Mouse (Mus musculus) telencephalon, adult 2 months (tissue): Measurements from ENCODE around the gene Tnfsf13b.
A peak's percentile ranks its signal among the peaks of the same experiment; 100 is the strongest.

ENCODE experiments used
- DNase-seq: peaks from one replicate; pipeline ENCODE4 v3.0.0-alpha.2; 2011; ENCODE audit warnings: low read depth, low spot score

Gene Tnfsf13b

DNA sequence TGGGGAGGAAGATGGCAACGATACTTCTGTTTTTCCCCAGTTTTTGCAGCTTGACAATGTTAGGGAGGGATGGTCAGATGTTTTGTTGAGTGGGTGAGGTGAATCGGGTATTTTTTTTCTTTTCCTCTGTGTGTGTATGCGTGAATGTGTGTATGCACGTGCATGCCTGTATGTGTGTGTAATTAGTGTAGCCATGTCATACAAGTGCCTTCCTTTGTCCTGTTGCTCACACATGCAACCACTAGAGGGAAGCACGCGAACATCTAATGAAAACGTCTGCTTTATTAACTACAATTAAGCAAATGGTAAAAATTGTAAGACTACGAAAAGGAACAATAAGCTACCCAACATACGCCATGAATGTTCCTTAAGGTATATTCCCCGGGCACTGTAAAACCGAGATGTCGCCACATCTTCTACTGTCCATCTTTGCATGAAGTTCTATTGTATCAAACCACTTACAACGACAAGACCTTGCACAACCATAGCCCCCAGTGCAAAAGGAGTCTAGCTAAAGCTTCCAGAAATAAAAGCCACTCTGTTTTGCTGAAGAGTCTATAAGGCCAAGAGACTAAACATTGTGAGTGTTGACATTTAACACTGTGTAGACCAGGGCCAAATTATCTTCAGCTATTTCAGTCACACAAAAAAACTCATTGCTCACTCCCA is 37.7 kb downstream of the Tnfsf13b start:
- DNase-seq = peak; percentile 36

DNA sequence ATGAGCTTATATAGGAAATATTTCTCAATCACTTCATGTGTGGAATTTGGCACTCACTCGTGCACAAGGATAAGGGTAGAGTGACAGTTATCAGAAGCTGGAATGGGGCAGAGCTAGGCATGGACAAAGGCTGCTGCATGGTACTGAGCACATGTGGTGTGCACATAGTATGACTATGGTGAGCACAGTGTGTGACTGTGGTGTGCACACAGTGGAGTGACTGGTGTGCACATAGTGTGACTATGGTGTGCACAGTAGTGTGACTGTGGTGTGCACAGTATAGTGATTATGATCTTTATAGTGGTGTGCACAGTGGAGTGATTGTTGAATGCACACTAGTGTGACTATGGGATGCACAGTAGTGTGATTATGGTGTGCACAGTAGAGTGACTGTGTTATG is 39.5 kb downstream of the Tnfsf13b start:
- no peak for DNase-seq

DNA sequence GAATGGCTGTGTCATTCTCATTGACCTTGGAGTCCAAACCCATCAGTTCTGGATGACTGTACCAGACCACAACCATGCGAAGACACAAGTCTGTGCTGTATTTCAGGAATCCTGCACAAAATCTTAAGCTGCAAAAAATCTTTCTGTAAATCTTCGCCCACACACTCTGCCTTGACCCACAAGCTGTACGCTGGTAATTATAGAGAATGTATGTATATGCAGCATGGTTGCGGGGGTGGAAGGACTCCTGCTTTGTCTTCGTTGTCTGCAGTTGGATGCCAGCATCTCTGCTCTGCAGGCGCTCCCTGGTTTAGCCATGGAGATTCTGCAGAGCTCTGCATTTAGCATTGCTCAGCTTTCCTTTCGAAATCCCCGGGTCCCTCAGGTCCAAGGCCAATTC is 42.9 kb downstream of the Tnfsf13b start:
- DNase-seq = peak; percentile 85

DNA sequence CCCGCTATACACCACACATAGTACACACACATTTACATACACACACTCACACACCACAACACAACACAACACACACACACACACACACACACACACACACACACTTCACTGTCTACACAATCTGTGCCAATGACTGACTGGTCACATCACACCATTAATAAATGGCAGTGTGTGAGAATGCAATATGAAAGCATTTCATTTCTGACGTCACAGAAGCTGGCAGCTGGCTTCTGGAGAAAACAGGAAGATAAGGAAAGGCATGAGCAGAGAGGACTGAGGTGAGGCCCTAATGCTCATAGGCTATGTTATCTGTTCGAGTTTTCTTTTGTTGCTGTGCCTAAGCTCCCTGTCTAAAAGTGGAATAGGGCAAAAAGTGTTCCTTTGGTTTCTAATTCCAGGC is 45.3 kb downstream of the Tnfsf13b start:
- no peak for DNase-seq

DNA sequence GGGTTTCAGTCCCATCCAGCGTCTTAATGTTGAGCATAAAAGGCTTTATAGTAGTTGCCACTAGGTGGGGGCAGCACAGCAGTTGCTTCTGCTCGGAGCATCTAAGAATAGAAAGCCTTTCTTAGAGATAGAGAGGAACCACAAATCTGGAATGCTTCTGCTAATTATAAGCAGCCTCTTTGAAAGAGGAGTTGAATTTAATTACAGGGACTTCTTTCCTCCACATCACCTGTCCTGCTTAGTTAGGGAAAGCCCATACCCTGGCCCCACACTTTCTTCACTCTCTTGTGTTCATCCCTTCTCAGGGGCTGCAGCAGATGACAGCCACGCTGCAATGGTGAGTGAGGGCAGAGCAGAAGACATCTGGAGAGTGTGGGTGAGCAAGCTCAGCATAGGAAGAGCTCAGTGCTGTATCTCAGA is 47.3 kb downstream of the Tnfsf13b start:
- DNase-seq = peak; percentile 80

DNA sequence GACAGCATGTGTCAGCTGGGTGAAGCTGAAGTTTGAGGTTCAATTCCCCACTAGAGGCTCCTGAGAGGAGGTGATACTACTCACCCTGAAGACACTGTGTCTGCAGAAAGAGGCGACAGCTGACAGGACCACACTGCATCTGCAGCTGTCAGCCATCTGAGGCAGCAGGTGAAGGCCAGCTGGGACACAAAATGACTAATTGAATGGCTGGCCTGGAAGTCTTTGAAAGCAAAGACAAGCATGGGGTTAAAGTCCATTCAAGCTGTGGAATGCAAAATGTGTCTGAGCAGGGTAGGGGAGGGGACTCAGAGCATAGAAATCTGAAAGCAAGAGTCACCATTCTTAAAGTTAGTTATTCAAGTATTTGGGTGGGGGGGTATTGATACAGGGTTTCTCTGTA is 54.7 kb downstream of the Tnfsf13b start:
- DNase-seq = no peak

DNA sequence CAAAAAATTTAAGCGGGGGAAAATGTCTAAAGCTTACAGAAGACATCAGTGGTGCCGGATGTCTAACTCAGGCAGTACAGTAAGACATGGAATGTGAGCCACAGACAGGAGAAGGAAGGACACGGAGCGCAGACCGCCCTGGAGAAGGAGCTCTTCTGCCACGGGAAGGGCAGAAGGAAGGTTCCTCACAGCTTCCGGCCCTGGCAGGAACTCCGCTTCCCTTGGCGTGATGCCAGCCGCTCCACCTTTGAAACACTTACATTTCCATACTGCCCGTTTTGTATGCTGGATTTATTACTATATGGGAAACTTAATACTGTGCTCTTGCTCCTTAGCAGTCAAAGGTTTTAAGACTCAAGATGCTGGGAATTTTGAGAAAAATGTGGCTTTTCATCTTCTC is 60.6 kb downstream of the Tnfsf13b start:
- DNase-seq = no peak

DNA sequence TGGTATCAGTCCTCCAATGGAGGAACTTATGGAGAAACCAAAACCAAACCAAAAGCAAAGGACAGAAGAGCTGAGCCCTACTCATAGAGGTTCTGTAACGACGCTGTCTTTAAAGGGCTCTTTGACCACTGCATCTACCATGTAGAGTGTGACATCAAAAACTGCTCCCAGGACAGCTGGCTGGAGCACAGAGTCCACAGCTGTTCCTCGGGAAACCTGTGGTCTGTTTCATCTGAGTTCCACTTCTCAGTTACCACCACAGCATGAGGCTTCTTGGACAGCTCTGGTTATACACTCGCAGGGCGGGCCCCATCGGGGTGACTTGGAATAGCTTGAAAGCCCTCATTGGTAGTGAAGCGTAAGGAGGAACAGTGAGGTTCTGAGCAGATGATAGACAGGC is 61.5 kb downstream of the Tnfsf13b start:
- no peak for DNase-seq

DNA sequence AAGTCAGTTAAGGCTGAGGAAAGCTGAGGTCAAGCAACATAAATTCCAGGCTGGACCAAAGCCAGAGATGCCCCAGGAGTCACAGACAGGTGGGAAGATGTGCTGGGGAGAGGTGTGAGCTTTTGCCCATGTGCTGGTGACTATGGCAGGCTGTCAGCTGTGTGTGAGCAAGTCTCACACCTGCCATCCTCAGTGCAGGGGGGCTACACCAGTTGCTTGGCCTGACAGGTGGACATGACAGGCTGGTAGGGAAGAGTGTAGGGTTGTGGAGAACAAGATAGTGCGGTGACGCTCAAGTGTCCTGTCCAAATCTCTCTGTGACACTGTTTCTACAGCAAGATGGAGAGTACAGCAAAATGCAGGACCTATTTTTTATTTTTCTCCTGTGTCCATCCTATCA is 66.1 kb downstream of the Tnfsf13b start:
- no peak for DNase-seq
